Mouse (Mus musculus) bone marrow macrophage, adult 2 months (primary cell): ENCODE data around the gene Gm49776.

Experiments used
- CTCF ChIP-seq: IDR thresholded peaks from 2 replicates; pipeline ENCODE4 v1.5.1; 2012; ENCODE audit warnings: low read depth, mild to moderate bottlenecking, low read length, moderate library complexity
- POLR2A ChIP-seq: IDR thresholded peaks from 2 replicates; pipeline ENCODE4 v1.6.1; 2012; ENCODE audit warnings: mild to moderate bottlenecking, low read depth, low read length, borderline replicate concordance

GRCm38 (mm10) chr16:18249364-18249967 lies 8.7 kb downstream of the Gm49776 start:
- TF ChIP-seq CTCF, result no peak
- TF ChIP-seq POLR2A, result 0 out of 2 replicates have a peak, but pooled peaks have one; percentile 29
